Mouse (Mus musculus) MEL-GATA-1-ER (cell line): ENCODE measurements around the gene Asl.

Source experiments
- DNase-seq: peaks from one replicate; pipeline ENCODE4 v3.0.0-alpha.2; 2012; ENCODE audit warnings: low read depth; ENCODE audit errors: extremely low read depth

The Asl gene

GRCm38 (mm10) chr5:130029142-130029897, at the start of gene Asl, which contains the start of gene Crcp:
Asl (minus strand) TSS chr5:130029247.
Crcp (plus strand) TSS chr5:130029290.
- peak; percentile 61 for DNase-seq

GRCm38 (mm10) chr5:130078834-130079156, 49.7 kb upstream of the Asl start:
- no peak for DNase-seq

DNA sequence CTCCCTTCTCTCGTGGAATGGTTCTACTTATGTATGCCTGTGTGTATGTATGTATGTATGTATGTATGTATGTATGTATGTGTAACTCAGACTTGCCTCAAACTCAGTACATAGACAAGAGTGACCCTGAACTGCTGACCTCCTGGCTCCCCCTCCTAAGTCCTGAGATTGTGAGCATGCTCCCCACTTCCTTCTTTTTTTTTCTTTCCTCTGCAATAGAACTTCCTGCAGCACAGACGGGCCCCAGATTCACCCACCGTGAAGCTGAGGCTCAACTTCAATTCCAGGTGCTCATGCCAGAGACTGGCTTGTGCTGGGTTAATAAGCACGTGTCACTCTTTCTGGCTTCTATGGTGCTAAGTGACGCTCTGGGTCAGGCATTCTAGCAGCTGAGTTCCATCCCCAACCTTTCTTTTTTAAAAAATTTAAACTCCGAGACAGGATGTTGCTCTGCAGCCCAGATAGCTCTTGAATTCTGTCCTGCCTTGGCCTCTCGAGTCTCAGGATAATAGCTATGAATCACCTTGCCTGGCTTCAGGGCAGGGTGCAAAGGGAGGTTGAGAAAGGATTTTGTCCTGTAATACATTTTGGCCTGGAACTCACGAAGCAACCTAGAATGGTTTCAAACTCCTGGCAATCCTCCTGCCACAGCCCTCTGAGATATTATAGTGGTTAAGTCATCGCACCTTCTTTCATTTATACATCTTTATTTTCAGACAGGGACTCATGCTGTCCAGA, 49.2 kb upstream of the Asl start:
- no peak for DNase-seq

DNA sequence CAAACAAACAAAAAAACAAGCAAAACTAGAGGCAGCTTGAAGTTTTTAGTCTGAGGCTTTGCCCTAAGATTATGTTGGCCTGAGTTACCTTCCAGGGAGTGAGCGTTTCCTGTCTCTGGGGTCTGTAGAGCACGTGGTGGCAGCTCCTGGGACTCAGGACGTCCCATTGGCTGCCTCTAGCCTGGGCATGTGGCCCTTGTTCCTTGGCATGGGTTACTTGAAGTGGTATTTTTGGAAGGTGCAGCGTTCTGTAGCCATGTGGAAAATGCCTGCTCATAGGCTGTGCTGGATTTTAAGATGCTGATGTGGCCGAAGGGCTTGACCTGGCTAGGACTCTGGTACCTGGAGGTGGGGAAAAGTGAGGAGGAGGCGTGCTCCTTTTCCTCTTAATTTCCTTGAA, 47.3 kb upstream of the Asl start:
- no peak for DNase-seq

DNA sequence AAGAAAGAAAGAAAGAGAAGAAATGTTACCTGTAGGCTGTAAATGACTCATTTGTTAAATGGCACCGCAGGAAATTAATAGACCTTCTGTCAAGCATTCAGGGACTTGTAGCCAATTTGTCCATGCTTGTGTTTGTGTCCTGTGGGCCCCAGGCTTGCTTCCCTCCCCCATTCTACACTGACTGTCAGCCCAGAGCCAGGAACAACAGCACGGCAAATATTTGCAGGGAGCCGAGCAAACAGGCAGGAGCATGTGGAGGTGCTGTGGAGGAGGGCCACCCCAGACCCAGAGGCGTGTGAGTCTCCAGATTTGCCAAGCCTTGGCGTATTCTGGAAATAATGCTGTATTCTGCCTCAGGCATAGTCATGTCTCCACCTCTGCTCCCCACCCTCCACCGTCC, 45.4 kb upstream of the Asl start:
- no peak for DNase-seq

- DNase-seq, result no peak
Observed at GRCm38 (mm10) chr5:130073026-130073425, 44.0 kb upstream of the Asl start, which contains the start of gene Tpst1. Tpst1 (plus strand) TSS chr5:130073326.

GRCm38 (mm10) chr5:130067841-130068264, 38.8 kb upstream of the Asl start:
- peak; percentile 84 for DNase-seq

- DNase-seq, result no peak
Observed at GRCm38 (mm10) chr5:130065579-130065978, 36.5 kb upstream of the Asl start.

DNA sequence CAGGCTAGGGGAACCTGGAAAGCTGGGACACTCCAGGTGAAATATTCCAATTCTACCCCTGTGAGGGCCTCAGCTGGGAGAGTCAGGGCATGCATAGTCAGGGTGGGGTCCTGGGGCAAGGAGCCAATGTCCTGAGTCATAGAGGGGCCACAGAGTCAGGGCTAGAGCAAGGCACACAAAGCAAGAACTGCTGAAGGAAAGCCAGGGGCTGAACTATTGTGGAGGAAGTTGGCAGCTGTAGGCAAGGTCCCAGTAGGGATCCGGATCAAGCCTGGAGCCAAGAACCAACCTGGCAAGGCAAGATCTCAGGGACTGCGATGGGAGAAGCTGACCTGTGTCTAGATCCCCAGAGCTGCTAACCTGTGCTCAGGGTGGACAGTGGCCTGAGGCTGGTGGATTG, 34.7 kb upstream of the Asl start:
- no peak for DNase-seq

- DNase-seq, result no peak
Observed at GRCm38 (mm10) chr5:130062096-130062495, 33.0 kb upstream of the Asl start.

GRCm38 (mm10) chr5:130060329-130060665, 31.2 kb upstream of the Asl start:
- DNase-seq, result no peak

DNA sequence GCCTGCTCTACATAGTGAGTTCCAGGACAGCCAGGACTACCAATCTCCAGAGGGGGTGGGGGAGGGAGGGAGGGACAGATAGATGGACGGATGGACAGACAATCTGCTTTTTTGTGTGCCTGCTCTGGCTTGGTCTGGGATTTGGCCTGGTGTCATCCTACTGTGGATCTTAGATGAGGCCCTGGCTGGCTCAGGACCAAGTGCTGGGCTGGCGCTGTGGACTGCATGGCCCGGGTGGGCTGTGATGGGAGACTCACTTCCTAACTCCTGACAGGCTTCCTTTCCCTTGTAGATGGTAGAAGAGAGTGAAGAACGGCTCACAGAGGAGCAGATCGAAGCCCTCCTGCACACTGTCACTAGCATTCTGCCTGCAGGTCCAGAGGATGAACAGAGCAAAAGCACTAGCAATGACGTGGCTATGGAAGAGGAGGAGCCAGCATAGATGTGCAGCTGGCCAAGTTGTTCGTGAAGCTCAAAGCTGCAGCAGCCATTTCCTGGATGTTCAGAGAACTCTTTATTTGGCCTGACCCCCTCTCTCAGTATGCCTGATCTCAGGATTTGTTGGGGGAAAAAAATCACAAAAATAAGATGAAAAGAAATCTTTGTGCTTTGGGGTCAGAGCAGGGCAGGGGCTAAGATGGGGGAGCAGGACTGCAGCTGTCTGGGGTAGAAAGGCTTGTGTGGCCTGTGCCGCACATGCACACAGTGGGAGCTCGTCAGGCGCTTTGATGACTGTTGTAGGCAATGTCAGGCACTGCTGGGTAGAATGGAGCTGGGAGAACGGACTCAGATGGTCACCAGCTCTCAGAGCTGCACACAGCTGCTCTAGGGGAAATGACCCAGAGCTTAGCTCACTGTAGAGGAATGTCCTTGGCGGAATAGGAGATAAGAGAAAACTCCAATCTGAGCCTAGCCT, 30.6 kb upstream of the Asl start:
- no peak for DNase-seq

DNA sequence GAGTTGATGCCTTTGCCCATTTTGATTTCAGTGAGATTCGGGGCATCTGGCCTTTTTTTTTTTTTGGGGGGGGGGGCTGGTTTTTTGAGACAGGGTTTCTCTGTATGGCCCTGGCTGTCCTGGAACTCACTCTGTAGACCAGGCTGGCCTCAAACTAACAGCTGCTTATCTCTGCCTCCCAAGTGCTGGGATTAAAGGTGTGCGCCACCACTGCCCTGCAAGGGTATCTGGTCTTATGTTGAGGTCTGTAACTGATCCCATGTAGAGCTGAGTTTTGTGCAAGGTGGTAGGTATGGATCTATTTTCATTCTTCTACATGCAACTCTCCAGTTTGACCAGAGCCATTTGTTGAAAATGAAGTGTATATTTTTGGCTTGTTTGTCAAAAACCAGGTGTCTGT, 27.3 kb upstream of the Asl start:
- DNase-seq, result no peak

- no peak for DNase-seq
Observed at GRCm38 (mm10) chr5:130055688-130056087, 26.6 kb upstream of the Asl start.

DNA sequence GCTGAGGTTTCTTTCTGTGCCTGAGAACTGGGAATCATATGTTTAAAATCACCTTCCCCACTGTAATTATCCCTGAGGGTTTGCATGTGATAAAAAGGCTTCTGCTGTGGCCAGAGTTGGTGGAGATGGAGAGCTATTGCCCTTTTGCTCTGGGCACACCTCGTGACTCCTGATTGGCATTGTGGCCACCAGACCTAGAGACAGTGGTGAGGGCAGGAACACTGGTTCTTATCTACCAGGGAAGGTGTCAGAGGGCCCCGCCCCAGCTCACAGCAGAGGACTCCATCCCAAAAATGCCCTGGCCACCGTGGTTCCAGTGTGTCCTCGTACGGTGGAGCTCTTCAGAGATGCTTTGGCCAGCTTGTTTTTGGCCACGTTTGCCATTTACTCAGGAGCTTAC, 23.9 kb upstream of the Asl start:
- DNase-seq, result no peak

- no peak for DNase-seq
Observed at GRCm38 (mm10) chr5:130052510-130052909, 23.5 kb upstream of the Asl start.

- no peak for DNase-seq
Observed at GRCm38 (mm10) chr5:130051073-130051860, 22.2 kb upstream of the Asl start.

DNA sequence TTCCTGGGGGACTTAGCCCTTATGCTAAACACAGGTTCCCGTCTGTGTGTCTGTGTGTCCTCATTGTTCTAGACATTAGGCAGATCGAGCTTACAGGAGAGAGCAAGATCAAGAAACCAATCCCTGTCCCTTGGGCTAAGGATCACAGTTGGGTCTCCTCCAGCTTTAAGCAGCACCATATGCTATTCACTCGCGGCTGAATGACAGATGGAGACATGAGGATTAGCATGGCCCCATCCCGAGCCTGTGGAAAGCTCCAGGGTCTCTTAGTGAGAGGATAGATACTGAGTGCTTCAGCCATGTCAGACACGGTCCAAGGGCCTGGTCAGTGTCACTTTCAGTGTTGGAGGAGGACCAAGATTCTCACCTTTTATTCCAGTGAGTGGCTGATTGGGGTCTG, 21.4 kb upstream of the Asl start:
- DNase-seq, result no peak

GRCm38 (mm10) chr5:130048786-130049520, 19.9 kb upstream of the Asl start:
- no peak for DNase-seq

DNA sequence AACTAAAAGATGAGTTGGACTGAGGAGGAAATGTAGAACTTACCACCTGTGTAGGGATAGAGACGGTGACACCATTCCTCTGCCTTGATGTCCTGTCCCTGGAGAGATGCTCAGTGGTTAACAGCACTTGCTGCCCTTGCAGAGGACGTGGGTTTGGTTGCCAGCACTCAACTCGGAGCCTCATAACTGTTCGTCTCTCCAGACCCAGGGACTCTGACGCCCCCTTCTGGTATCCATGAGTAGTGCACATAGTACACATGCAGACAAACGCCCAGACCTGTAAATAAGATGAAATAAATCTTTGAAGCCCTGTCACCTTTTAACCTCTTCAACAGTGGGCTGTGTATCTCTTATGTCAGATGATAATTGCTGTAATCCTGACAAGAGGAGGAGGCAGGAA, 18.0 kb upstream of the Asl start:
- no peak for DNase-seq
